Mouse (Mus musculus): Measurements from ENCODE around the gene 1700037H04Rik.
A peak's percentile ranks its signal among the peaks of the same experiment; 100 is the strongest.

The 1700037H04Rik gene

DNA sequence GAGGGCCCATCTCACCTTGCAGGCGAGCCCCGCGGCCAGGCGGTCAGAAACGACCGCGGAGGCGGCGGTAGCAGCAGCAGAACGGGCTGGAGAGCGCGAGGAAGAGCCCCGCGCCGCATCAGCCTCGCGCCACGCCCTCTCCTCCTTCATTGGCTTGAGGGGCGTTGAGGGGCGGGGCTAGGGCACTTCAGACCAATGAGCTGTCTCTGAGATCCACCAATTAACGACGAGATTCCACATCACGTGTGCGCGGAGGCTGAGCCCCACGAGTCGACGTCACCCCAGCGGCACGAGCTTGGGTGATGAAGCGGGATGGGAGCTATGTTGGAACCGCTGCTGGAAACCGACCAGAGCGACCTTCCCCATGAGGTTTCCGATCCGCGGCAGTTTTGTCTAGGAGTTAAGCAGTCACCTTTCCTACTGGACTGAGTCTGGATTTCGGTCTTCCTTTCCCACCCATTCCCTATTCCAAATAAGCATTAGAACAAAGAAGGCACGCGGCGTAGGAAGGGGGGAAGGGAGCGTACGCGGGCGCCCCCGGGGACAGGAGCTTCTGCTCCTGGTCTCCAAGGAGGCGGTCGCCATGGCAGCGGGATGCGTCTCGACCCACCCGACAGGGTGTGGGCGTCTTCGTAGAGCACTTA, at the start of gene 1700037H04Rik:
TSS of gene 1700037H04Rik (minus strand) at position 144 of the 644 bp plus-strand sequence.
- peak; percentile 90 to 95 for DNase-seq (ENCODE audit: low spot score in 2 of 2)

DNA sequence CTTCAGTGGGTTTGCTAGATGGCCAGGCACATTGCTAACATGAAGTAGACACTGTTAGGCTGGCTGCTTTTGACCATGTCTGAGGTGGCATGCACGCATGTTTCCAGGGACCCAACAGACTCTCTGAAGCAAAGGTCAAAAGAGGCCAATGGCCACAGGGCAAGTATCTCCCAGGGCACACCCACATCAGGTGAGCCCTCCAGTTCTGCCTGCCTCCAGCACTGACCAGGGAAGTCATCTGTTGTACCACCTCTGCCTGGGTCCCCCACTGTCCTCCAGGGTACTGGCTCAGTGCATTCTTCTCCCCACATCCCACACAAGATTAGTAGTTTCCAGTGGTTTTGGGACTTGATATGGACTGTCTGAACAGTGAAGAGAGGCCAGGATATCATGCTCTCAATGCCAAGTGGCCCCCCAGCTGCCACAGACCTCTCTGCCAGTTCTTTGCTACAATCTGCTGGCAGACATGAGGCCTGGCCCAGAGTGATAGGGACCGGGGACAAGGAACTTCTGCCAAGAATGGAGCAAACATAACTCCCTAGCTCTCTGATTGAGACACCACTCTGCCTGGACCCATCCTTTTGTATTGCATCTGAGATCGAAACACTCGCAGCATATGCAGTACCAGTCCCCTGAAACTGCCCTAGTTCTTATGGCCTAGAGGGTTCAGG, 49.4 kb upstream of the 1700037H04Rik start:
- DNase-seq (ENCODE audit: low spot score in 2 of 2), result no peak

GRCm38 (mm10) chr2:131208356-131208755, 48.5 kb upstream of the 1700037H04Rik start:
- no peak for DNase-seq (ENCODE audit: low spot score in 2 of 2)

DNA sequence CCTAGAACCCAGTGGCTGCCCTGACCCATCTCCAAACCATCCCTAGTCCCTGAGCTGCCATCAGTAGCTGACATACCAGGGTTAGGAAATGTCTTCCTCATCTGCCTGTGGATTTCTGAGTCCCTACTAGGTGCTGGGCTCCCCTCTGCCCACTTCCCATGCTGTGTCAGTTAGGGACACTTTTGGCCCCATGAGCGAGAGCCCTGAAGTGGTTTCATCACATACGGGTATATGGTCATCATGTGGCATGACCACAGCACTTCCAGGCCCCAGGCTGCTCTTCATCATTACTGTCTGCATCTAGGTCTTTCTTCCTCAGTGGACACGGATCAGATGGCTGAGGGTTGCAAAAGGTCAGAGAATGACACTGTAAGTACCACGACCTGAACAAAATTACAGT, 46.9 kb upstream of the 1700037H04Rik start, which contains the start of gene Ap5s1:
TSS of gene Ap5s1 (plus strand) at position 301 of the 400 bp plus-strand sequence.
- no peak for DNase-seq (ENCODE audit: low spot score in 2 of 2)

DNA sequence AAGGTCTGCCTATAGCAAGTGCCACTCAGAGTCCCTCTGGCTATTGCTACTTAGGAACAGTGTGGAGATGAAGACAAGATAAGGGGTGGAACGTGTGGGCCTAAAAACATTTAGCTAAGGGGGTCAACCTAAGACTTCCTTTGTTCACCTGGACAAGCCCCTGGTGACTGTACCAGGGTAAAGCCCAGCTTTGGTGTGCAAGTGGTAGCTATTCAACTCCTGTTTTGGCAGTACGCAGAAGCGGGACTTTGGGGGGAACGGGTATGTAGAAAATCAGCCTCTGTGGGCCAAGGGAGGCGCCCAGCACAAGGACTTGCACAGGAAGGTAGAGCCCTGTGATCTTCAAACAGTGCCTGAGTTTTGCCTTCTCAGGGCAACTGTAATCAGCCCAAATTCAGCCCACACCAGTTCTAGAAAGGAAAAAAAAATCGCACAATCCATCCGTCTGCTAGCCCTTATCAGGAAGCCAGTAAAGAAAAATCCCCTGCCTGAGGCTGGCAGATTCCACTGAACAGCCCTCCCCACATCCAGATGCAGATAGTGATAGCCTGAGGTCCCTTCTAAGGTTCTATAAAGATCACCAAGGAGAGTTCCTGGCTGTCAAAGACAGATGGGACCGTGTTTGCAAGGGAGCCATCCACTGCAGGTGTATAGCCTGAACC, 45.8 kb upstream of the 1700037H04Rik start:
- DNase-seq (ENCODE audit: low spot score in 2 of 2), result no peak

GRCm38 (mm10) chr2:131204410-131204981, 44.6 kb upstream of the 1700037H04Rik start:
- peak; percentile 97 to 98 for DNase-seq (ENCODE audit: low spot score in 2 of 2)

GRCm38 (mm10) chr2:131203816-131204409, 44.0 kb upstream of the 1700037H04Rik start:
- DNase-seq (ENCODE audit: low spot score in 2 of 2), result peak; percentile 32 to 38

DNA sequence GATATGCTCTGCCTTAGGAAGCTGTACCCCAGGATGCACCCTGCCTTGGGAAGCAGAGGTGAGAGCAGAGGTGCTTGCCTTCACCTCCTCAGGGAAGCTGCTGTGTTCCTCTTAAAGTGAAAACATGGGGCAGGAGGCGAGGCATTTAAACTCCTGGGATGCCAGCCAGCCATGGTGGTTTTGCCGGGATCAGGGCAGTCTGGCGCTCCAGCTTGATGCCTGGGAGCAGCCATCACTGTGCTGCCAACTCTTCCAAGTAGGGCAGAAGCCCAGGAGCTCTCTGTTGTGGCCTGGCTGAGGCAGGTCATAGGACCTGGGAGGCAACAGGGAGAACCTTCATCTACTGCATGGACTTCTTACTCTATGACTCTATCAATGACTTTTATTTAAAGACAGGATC, 41.4 kb upstream of the 1700037H04Rik start:
- DNase-seq (ENCODE audit: low spot score in 2 of 2), result no peak

GRCm38 (mm10) chr2:131200710-131201109, 40.8 kb upstream of the 1700037H04Rik start:
- no peak for DNase-seq (ENCODE audit: low spot score in 2 of 2)

GRCm38 (mm10) chr2:131196606-131197316, 36.9 kb upstream of the 1700037H04Rik start:
- DNase-seq (ENCODE audit: low spot score in 2 of 2), result no peak

DNA sequence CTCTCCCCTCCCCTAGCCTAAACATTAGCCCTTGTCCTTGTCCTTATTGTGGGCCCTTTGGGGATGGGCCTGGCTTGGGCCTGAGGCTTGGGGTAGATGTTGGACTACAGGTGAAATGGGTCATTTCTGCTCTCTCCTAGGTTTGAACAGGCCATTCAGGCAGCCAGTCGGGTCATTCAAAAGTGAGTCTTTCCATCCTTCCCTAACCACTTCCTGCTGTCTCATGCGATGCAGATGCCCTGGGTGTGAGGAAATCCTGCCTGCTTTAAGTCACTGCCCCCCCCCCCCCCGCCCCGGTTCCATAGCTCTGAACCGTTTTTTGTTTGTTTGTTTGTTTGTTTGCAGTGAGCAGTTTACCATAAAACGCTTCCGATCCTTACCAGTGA, 31.1 kb upstream of the 1700037H04Rik start:
- DNase-seq (ENCODE audit: low spot score in 2 of 2), result no peak

GRCm38 (mm10) chr2:131190344-131191004, 30.6 kb upstream of the 1700037H04Rik start:
- no peak for DNase-seq (ENCODE audit: low spot score in 2 of 2)

- no peak for DNase-seq (ENCODE audit: low spot score in 2 of 2)
Measured at GRCm38 (mm10) chr2:131189521-131190309, 29.8 kb upstream of the 1700037H04Rik start.

GRCm38 (mm10) chr2:131188311-131188710, 28.4 kb upstream of the 1700037H04Rik start:
- no peak for DNase-seq (ENCODE audit: low spot score in 2 of 2)

DNA sequence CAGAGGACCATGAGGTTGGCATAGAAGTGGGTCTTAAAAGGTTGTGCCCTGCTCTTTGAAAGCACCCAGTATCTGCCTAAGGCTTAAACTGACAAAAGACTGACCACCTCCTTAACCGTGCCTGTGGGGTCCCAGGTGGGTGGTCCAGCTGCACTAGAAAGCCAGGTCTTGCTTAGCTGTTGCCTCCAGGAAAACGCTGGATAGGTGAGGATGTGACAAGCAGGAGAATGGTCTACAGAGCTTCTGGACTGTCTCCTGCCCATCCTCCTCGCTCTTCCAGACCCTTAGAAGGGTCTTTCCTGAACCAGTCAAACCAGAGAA, 27.7 kb upstream of the 1700037H04Rik start:
- DNase-seq (ENCODE audit: low spot score in 2 of 2), result no peak

DNA sequence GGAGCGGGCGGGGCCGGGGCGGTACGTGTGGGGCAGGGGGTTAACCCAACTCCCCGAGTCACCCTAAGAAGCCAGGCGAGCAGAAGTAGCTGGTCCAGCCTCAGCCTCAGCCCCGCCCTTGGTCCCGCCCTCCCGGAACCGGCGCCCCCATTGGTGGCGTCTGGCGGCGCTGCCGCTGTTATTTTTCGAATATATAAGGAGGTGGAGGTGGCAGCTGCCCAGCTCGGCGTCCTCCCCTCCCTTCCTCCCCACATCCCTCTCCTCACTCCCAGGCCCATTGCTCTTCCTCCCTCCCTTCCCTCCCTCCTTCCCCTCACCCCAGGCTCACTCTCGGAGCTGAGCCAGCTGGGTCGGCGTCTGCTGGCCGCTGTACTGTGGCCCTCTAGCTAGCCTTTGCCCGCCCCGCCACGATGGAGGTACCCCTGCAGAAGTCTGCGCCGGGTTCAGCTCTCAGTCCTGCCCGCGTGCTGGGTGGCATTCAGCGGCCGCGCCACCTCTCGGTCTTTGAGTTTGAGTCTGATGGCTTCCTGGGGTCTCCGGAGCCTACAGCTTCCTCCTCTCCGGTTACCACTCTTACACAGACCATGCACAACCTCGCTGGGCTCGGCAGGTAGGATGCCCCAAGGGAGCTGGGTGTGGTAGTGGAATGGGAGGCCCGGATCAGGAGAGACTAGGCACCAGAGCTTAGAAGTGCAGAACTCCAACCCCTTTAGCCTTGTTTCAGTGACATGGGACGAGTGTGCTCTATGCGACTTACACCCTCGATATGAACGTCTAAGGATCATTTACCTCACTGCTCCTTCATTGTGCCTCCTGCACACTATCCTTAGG, 27.1 kb upstream of the 1700037H04Rik start, which contains the start of the genes Cdc25b and Spef1:
TSS of gene Cdc25b (plus strand) at position 179 of the 831 bp plus-strand sequence.
TSS of gene Spef1 (minus strand) at position 512 of the 831 bp plus-strand sequence.
- DNase-seq (ENCODE audit: low spot score in 2 of 2), result peak; percentile 78 to 86

GRCm38 (mm10) chr2:131186343-131186742, 26.5 kb upstream of the 1700037H04Rik start:
- no peak for DNase-seq (ENCODE audit: low spot score in 2 of 2)

DNA sequence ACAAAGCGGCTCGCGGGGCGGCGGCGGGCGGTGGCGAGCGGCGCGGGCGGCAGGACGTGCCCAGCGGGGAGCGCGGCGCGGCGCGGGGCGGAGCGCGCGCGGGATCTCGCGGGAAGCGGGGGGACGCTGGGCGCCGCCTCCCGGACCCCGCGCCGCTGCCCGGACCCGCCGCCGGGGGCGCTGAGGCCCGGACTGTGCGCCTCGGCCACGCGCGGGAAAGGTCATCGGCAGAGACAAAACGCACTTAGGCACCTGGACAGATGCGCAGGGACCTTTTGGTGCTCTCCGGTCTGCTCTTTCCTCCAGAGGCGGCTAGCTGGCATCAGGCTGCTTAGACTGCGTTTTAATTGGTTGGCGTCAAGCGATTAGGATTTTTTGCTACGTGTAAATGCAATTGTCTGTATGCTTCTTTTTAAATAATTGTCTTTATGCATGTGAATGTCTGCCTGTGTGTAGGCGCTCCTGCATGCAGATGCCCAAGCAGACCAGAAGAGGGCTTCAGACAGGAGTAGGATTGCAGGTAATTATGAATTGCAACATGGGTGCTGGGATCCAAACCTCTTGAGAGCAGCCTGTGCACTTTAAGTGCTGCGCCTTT, 20.2 kb upstream of the 1700037H04Rik start, which contains the start of gene Cenpb:
TSS of gene Cenpb (minus strand) at position 78 of the 598 bp plus-strand sequence.
- peak; percentile 83 to 84 for DNase-seq (ENCODE audit: low spot score in 2 of 2)

All from urinary bladder, postnatal 36 days (tissue).